Mouse (Mus musculus) liver, adult 2 months (tissue): ENCODE results near the gene Synm.

ENCODE experiments used
- CTCF ChIP-seq: fragments of 200-500 bp; IDR thresholded peaks from 2 replicates; pipeline ENCODE4 v1.5.1; 2011; ENCODE audit warnings: low read depth, low read length, control low read depth
- POLR2A ChIP-seq: fragments of 200-500 bp; IDR thresholded peaks from 2 replicates; pipeline ENCODE4 v1.6.1; 2011; ENCODE audit warnings: low read length, control low read depth; ENCODE audit not compliant: insufficient read depth; ENCODE audit errors: extremely low read depth

- TF ChIP-seq POLR2A (no peak), CTCF (no peak)
These were observed 66.6 kb downstream of the Synm start for GRCm38 (mm10) chr7:67692791-67693538.
